Mouse (Mus musculus) adrenal gland, adult 18-20 months (tissue): ENCODE results near the gene Cd300ld5. TPM values are rescaled to one million over a fixed set of nuclear protein-coding genes. Genes with fewer than 3 reads are reported as not detected.
"Not testable (repeated sequence)": the region's sequence is repeated elsewhere in the genome, so short reads cannot be mapped to it uniquely, and the experiment has no call there.

ENCODE experiments used
- DNase-seq, 2 experiments: peaks; one replicate each; pipeline ENCODE4 v3.0.0; 2021 to 2022; ENCODE audit warnings: low spot score in 2 of 2
- long read RNA-seq, 2 experiments: library from polyadenylated mRNA; stranded (forward); transcript quantifications; one replicate each; pipeline ENCODE4 v2.0.0; 2021
- total RNA-seq, 2 experiments: library from RNA; stranded (reverse); gene quantifications; 1 replicate in 1 of 2; 2 replicates in 1 of 2; pipeline ENCODE4 v1.2.3; 2021

Gene Cd300ld5
- 10 to 100 TPM in 1 of 2 experiments, 1 to 10 TPM in 1; 3.4 to 10.9 TPM for total RNA-seq
- long read RNA-seq, experiment 1: 0 reads
- long read RNA-seq, experiment 2: 0 reads

- DNase-seq: not testable (repeated sequence)
These were observed at the start of gene Cd300ld5 for GRCm38 (mm10) chr11:115037669-115038068. Gene Cd300ld5 (minus strand): TSS chr11:115037769.

GRCm38 (mm10) chr11:115086213-115086612 is 48.6 kb upstream of the Cd300ld5 start:
- DNase-seq: no peak

GRCm38 (mm10) chr11:115085064-115085463 is 47.5 kb upstream of the Cd300ld5 start:
- no peak for DNase-seq

DNA sequence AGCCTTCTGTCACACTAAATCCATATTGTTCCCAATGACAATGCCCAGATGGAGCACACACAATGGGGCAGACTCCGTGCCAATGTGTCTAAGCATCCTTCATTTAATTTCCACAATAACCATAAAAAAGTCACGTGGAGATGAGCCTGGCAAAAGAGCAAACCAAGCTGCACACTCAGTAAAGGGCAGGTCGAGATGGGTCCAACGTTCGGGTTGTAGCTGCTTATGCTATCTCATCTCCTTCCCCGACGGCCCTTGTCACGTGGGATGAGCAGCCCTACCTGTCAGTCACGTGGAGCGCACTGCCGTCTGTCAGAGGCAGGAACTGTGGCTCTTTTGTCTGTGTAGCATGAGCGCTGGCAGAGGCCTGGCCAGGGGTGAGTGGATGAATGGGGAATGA is 47.0 kb upstream of the Cd300ld5 start:
- no peak for DNase-seq

GRCm38 (mm10) chr11:115083376-115084139 is 46.0 kb upstream of the Cd300ld5 start:
- DNase-seq: peak; percentile 68 to 73

DNA sequence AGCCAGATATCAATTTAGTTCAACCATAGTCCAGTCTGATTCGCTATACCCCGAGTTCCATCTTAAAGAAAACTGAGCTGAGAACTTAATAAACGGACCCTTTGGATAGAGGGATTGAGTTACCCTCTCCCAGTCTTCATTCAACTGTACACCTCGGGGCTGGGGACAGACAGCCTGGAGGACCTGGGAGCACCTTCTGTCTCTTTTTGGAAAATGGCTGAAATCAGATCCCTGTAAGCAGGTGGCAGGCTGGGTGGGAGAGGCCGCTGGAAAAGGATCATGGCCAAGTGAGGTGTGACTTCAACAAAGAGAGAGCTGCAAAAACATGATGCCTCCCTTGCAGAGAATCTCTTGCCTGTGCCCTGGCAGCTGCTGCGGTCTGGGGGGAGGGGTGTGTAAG is 44.6 kb upstream of the Cd300ld5 start:
- no peak for DNase-seq

DNA sequence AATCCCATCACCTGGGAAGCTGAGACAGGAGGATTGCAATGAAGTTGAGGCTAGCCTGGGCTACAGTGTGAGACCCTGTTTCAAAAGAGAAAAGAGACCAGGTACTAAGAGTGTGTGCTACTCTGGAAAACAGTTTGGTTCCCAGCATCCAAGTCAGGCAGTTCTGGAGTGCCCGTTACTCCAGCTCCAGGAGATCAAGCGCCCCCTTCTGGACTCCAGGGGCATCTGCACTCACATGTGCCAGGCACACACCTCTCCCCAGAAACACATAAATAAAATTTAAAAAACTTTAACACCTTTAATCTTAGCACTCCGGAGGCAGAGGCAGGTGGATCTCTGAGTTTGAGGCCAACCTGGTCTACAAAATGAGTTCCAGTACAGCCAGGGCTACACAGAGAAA is 43.8 kb upstream of the Cd300ld5 start:
- no peak for DNase-seq

GRCm38 (mm10) chr11:115080886-115081285 is 43.3 kb upstream of the Cd300ld5 start:
- DNase-seq: peak; percentile 29 to 38

DNA sequence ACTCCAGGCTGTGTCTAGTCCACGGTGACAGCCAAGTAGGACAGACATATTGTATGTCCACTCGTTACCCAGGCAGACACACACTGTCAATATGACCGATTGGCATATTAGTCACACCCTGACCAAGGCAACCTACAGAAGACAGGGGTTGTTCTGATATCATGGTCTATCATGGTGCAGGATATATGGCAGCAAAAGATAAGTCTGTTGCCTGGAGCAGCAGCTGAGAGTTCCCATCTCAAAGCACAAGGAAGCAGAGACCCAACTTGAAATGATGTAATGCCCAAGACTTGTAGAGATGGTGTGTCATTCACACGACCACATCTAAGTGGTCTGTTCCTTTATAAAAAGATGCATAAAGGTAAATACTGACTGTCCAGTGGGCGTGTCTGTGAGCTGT is 41.1 kb upstream of the Cd300ld5 start:
- no peak for DNase-seq

DNA sequence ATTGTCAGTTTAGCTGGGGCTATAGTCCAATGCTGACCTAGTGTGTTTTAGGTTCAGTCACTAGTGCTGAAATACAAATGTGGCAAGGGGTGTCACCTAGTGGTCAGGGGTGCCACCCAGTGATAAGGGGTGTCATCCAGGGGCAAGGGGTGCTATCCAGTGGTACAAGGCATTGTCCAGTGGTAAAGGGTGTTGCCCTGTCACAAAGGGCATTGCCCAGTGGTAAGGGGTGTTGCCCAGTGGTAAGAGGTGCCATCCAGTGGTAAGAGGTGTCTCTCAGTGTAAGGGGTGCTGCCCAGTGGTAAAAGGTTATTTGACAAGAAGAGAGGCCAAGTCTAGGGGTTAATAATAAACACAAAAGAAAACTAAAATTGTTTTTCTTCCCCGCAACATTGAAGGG is 39.9 kb upstream of the Cd300ld5 start:
- DNase-seq: no peak

DNA sequence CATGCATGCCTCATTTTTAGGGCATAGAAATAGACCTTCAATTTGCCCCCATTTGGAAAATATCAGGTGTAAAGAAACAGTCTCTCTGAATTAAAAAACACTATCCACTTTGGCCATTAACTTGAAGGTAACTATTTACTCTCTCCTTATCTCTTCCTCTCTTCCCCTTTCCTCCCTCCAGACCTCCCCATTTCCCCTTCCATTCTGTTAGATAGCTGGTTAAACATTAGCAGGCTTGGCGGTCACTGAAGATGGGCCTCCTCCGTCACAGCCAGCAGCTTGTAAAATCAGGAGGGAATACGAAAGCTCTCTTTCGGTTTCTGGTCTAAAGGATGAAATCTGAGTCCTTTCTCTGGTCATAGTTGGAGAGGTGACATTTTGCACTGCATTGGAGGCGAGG is 38.3 kb upstream of the Cd300ld5 start:
- DNase-seq: no peak

GRCm38 (mm10) chr11:115075407-115075806 is 37.8 kb upstream of the Cd300ld5 start:
- DNase-seq: no peak

DNA sequence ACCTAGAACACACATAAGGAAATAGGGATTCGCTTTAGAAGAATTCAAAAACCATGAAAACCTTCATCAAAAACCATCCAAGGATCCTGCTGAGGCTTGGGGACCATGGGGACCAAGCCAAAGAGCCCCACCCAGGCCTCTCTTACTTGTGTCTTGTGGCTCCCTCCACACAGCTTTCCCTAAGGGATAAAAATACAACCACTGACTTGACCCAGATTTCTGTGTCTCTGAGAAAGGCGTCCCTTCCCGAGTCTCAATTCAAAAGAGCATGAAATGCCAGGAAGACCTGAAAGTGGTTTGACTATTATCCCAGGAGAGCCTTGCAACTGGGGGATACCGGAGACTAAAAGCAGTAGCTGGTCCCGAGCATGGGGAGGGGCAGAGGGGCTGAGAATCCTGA is 35.4 kb upstream of the Cd300ld5 start:
- no peak for DNase-seq

DNA sequence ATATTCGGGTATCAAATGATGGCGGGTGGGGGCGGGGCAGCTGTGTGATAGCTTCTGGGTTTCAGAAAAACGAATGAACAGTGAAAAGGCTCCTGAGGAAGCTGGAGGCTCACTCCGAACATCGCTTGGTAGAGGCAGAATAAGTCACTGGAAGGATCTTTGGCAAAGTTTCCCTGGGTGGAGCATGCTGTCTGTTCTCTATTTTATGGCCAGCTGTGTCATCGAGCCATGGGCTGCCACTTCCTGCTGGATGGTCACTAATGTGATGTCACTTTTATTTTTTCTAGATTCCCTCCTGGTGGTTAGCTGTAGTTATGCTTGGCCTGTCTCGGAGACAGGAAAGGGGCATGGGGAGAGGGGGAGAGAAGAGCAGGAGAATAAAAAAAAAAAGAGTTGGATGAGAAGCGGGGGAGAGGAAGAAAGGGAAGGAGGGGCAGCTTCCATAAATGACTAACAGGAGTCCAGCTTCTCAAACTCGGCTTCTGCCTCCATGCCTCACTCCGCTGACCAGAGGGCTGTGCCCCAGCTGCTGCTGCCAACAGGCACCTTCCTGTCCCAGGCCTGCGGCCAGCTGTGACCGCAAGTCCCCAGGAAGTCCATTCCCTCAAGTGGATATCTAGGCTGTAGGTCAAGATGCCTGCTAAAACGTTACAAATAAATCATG is 34.2 kb upstream of the Cd300ld5 start:
- peak; percentile 25 to 42 for DNase-seq

- DNase-seq: no peak
These were observed 33.5 kb upstream of the Cd300ld5 start for GRCm38 (mm10) chr11:115071015-115071551.

GRCm38 (mm10) chr11:115066768-115067167 is 29.2 kb upstream of the Cd300ld5 start:
- DNase-seq: no peak

DNA sequence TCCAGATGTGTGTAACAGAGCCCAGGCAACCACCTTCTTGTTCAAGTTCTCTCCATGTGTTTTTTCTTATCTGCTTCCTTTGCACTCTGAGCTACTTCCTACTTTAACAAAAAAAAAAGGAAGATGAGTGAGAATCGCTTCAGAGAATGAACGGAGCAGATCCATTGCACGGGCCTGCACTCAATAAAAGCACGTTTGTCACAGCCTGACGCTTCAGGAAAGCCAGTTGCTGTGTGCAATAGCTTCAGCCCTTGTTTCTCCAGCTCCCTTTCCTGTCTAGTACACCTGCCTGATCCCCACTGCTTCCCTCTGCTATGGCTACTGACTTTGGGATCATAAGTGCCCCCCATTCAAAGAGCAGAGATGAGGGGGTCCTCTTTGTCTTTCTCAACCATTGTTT is 24.5 kb upstream of the Cd300ld5 start, which contains the start of gene Cd300e:
Gene Cd300e, minus strand, starts transcription at position 101 of the 400 bp plus-strand sequence.
- no peak for DNase-seq

DNA sequence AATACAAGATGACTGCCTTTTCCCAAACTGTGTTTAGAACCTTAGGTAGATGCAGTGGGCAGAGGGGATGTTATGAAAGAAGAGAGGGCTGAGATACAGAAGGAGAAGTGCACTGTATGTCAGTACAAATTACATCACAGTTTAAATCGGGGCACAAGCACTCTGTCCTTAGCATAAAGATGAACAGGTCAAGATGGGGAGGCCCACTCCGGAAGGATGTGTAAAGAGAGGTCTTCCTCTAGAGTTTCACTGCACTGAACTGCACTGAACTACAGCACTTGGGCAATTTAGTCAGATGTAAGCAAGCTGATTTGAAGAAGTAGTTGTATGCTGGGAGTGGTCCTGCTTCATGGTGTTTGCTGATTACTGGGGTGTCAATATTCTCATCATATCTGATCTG is 22.2 kb upstream of the Cd300ld5 start:
- DNase-seq: no peak

DNA sequence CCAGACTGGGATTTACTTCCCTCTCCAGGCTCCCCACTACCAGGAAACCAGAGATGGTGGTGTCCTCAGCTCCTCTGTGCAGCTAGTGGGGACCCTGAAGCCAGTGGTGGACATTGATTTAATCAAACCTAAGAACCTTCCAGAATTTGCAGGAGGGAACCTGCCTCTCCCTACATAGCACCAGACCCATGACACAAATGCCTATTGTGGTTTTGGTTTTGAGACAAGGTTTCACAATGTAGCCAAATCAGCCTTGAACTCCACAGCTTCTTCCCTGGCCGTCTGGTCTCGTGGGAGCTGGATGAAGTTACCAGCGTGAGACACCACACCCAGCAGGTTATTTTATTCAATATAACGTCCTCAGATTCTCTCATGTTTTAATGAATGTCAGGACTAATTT is 21.1 kb upstream of the Cd300ld5 start:
- no peak for DNase-seq

GRCm38 (mm10) chr11:115054537-115054936 is 17.0 kb upstream of the Cd300ld5 start:
- no peak for DNase-seq

DNA sequence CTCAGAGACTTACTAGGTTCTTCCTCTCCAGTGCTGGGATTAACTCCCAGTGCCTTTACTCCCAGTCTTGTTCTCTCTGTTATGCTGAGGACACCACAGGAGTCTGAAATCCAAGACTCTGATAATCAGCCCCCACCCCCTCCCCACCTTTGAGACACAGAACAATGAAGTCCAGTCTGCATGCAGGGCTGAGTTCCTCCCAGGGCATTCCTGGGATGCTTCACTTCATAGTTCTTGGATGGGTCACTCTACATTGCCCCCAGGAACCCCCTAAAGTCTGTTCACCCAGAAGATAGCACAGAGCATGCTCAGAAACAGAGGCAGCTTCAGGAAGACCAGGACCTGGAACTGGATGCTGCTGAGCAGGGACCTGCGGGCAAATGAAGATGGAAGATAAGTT is 15.4 kb upstream of the Cd300ld5 start:
- no peak for DNase-seq

GRCm38 (mm10) chr11:115052206-115052605 is 14.6 kb upstream of the Cd300ld5 start:
- peak in 1 of 2 experiments; percentile 21 for DNase-seq
